Mouse (Mus musculus) thymus, postnatal 36 days (tissue): Measurements from ENCODE around the gene Hoxa3.

Experiments used
- DNase-seq, 2 experiments: peaks; one replicate each; pipeline ENCODE4 v3.0.0; 2022; ENCODE audit warnings: mixed read lengths in 2 of 2

The Hoxa3 gene

GRCm38 (mm10) chr6:52213119-52213986 lies at the start of gene Hoxa3, which contains the start of gene Gm28308:
TSS of gene Hoxa3 (minus strand) at chr6:52213336.
TSS of gene Gm28308 (minus strand) at chr6:52213339.
- peak in 1 of 2 experiments; percentile 17 for DNase-seq

GRCm38 (mm10) chr6:52262463-52263320 lies 49.6 kb upstream of the Hoxa3 start:
- no peak for DNase-seq

- no peak for DNase-seq
Measured at GRCm38 (mm10) chr6:52261751-52262462, 48.8 kb upstream of the Hoxa3 start.

- peak; percentile 66 to 69 for DNase-seq
Measured at GRCm38 (mm10) chr6:52260654-52261575, 47.8 kb upstream of the Hoxa3 start, which contains the start of gene Hoxa13. TSS of gene Hoxa13 (minus strand) at chr6:52260880.

- DNase-seq: peak in 1 of 2 experiments; percentile 26
Measured at GRCm38 (mm10) chr6:52259811-52260261, 46.7 kb upstream of the Hoxa3 start.

- DNase-seq: no peak
Measured at GRCm38 (mm10) chr6:52259081-52259790, 46.1 kb upstream of the Hoxa3 start.

- DNase-seq: peak; percentile 77 to 83
Measured at GRCm38 (mm10) chr6:52256956-52257355, 43.8 kb upstream of the Hoxa3 start.

GRCm38 (mm10) chr6:52253511-52254500 lies 40.7 kb upstream of the Hoxa3 start:
- DNase-seq: no peak

- DNase-seq: no peak
Measured at GRCm38 (mm10) chr6:52252775-52253376, 39.7 kb upstream of the Hoxa3 start.

- DNase-seq: no peak
Measured at GRCm38 (mm10) chr6:52252016-52252774, 39.1 kb upstream of the Hoxa3 start.

GRCm38 (mm10) chr6:52251177-52251879 lies 38.2 kb upstream of the Hoxa3 start:
- DNase-seq: no peak

- DNase-seq: no peak
Measured at GRCm38 (mm10) chr6:52249826-52250225, 36.7 kb upstream of the Hoxa3 start.

GRCm38 (mm10) chr6:52249415-52249738 lies 36.2 kb upstream of the Hoxa3 start:
- no peak for DNase-seq

- DNase-seq: no peak
Measured at GRCm38 (mm10) chr6:52248638-52249414, 35.7 kb upstream of the Hoxa3 start.

- DNase-seq: no peak
Measured at GRCm38 (mm10) chr6:52247766-52248637, 34.9 kb upstream of the Hoxa3 start.

GRCm38 (mm10) chr6:52246916-52247315 lies 33.8 kb upstream of the Hoxa3 start:
- no peak for DNase-seq
